Mouse (Mus musculus): ENCODE data around the gene Dennd6a.

DNA sequence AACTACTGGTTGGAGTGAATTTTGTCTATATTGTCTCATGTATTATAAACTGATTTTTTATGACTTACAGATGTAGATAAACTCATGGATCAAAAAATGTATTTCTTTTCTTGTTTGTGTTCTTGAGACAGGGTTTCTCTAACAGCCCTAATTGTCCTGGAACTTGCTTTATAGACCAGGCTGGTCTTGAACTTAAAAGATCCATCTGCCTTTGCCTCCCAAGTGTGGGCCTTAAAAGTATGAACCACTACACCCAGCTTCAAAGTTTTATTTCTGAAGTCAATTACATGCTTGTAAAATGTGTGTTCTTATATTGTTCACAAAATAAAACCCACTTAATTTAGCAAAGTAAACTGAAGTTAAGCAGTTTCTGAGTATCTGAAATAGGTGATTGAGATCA, 84.5 kb downstream of the Dennd6a start:
- TF ChIP-seq ZC3H11A (IDR thresholded peaks at IDR 0.05; ENCODE audit: borderline replicate concordance, low read depth, low read length) (no peak), HCFC1 (IDR thresholded peaks at IDR 0.05; ENCODE audit: borderline replicate concordance, insufficient read depth, low read length) (no peak), CHD2 (IDR thresholded peaks at IDR 0.05; ENCODE audit: low read depth, low read length) (no peak), ZNF384 (IDR thresholded peaks at IDR 0.05; ENCODE audit: low read depth, low read length) (no peak)

All from ES-E14 (cell line).